Mouse (Mus musculus) kidney, adult 2 months (tissue): ENCODE measurements around the gene Znrf2.

Experiments
- CTCF ChIP-seq: fragments of 200-500 bp; conservative IDR thresholded peaks from 2 replicates; pipeline ENCODE4 v1.5.1; 2011; ENCODE audit warnings: low read depth, mild to moderate bottlenecking, control low read depth, low read length, moderate library complexity, mixed read lengths; ENCODE audit not compliant: insufficient read depth, insufficient read length
- POLR2A ChIP-seq: fragments of 200-500 bp; IDR thresholded peaks from one replicate; pipeline ENCODE4 v1.6.1; 2011; ENCODE audit warnings: low read depth, low read length, control low read depth

GRCm38 (mm10) chr6:54934313-54934712 lies 117.6 kb downstream of the Znrf2 start:
- TF ChIP-seq CTCF (no peak), POLR2A (no peak)
